Mouse (Mus musculus): ENCODE measurements at regions not wholly inside any gene's neighbourhood (a gene's known extent, or its start where the extent isn't known, plus 50 kb on each side); places are given as distances from the start of the nearest gene placed in this dataset.

- no peaks in the 10 kb centered on the region for H3K36me3 ChIP-seq (ENCODE audit: control insufficient read depth, insufficient read depth, low read length)
- peaks cover 9% of the 10 kb centered on the region; the same call in 1 of the 2 replicates for H3K4me1 ChIP-seq (ENCODE audit: control insufficient read depth, insufficient read depth, low read length)
- ATAC-seq (ENCODE audit: insufficient read depth, low FRiP score) = no peak
- no peak overlapping the region for H3K27ac ChIP-seq (ENCODE audit: low read length)
- no peak overlapping the region for H3K4me2 ChIP-seq (ENCODE audit: low read depth, low read length)
- no peak overlapping the region for H3K9ac ChIP-seq (ENCODE audit: low read length)
- no peaks in the 10 kb centered on the region for H3K9me3 ChIP-seq (replicated peaks; ENCODE audit: control insufficient read depth, low read length)
- no peak overlapping the region for H3K4me3 ChIP-seq (replicated peaks; ENCODE audit: low read length)
- H3K27me3 ChIP-seq (ENCODE audit: control insufficient read depth, insufficient read depth, low read length) = no peaks in the 10 kb centered on the region
- WGBS = 57% methylated on average over 6 of the region's 6 CpGs
Observed at GRCm38 (mm10) chr2:170280733-170281132, 132.8 kb upstream of the Zfp217 start.

DNA sequence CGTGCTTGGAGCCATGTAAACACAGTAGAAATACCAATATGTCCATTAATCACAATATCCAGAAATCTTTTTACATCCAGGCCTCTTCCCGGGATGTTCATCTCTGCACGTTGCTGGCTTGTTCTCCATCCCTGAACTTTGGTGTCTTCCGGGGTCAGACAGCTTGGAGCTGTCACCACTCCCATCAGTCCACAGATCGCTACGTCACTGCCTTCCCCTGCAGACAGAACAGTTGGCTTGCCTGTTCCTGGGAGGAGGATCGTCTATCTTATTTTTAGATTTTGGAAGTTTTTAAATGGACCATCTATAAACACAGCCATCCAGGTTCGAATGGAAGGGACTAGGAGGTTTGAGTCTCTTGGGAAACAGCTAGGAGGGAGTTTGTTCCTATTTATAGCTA, 130.0 kb upstream of the Zfp217 start:
- H3K9me3 ChIP-seq (replicated peaks; ENCODE audit: control insufficient read depth, low read length) = no peaks in the 10 kb centered on the region
- H3K27me3 ChIP-seq (ENCODE audit: control insufficient read depth, insufficient read depth, low read length) = no peaks in the 10 kb centered on the region
- no peaks in the 10 kb centered on the region for H3K36me3 ChIP-seq (ENCODE audit: control insufficient read depth, insufficient read depth, low read length)
- peaks cover 9% of the 10 kb centered on the region; the same call in 1 of the 2 replicates for H3K4me1 ChIP-seq (ENCODE audit: control insufficient read depth, insufficient read depth, low read length)
- WGBS = 32% methylated on average over 8 of the region's 8 CpGs
- H3K4me2 ChIP-seq (ENCODE audit: low read depth, low read length) = no peak overlapping the region
- peak; percentile 67; the same call in 1 of the 2 replicates for ATAC-seq (ENCODE audit: insufficient read depth, low FRiP score)
- H3K27ac ChIP-seq (ENCODE audit: low read length) = peak overlapping the region; percentile 64
- H3K9ac ChIP-seq (ENCODE audit: low read length) = no peak overlapping the region
- no peak overlapping the region for H3K4me3 ChIP-seq (replicated peaks; ENCODE audit: low read length)

GRCm38 (mm10) chr2:170277182-170277767, 129.4 kb upstream of the Zfp217 start:
- 58% methylated on average over 18 of the region's 18 CpGs for WGBS
- Histone ChIP-seq H3K27ac (ENCODE audit: low read length) (peak overlapping the region; percentile 64), H3K4me1 (ENCODE audit: control insufficient read depth, insufficient read depth, low read length) (peaks cover 6% of the 10 kb centered on the region; the same call in 1 of the 2 replicates), H3K9ac (ENCODE audit: low read length) (no peak overlapping the region), H3K36me3 (ENCODE audit: control insufficient read depth, insufficient read depth, low read length) (no peaks in the 10 kb centered on the region), H3K4me2 (ENCODE audit: low read depth, low read length) (no peak overlapping the region), H3K4me3 (replicated peaks; ENCODE audit: low read length) (no peak overlapping the region), H3K9me3 (replicated peaks; ENCODE audit: control insufficient read depth, low read length) (no peaks in the 10 kb centered on the region), H3K27me3 (ENCODE audit: control insufficient read depth, insufficient read depth, low read length) (no peaks in the 10 kb centered on the region)
- ATAC-seq (ENCODE audit: insufficient read depth, low FRiP score) = no peak

DNA sequence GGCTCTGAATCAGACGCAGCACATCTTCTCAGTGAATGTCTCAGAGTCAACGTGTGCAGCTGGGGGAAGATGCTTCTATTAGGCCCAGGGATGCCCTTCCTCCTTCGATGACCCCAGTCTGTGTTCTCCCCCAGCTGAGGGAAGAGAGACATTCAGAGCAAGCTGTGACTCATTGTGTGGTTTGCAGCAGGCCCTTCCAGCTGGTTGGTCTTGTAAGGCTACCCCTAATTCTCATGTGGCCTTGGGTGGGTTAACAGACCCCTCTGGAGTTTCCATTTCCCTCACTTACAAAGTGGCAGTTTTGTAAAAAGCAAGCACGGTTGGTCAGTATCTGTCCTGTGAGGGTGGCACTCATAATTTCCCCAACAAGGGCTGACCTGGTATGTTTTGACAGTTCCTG, 127.8 kb upstream of the Zfp217 start:
- Histone ChIP-seq H3K4me1 (ENCODE audit: control insufficient read depth, insufficient read depth, low read length) (peaks cover 6% of the 10 kb centered on the region), H3K9me3 (replicated peaks; ENCODE audit: control insufficient read depth, low read length) (peaks cover 7% of the 10 kb centered on the region; the same call in 1 of the 2 replicates), H3K4me2 (ENCODE audit: low read depth, low read length) (no peak overlapping the region), H3K27me3 (ENCODE audit: control insufficient read depth, insufficient read depth, low read length) (no peaks in the 10 kb centered on the region), H3K36me3 (ENCODE audit: control insufficient read depth, insufficient read depth, low read length) (no peaks in the 10 kb centered on the region), H3K4me3 (replicated peaks; ENCODE audit: low read length) (no peak overlapping the region), H3K27ac (ENCODE audit: low read length) (no peak overlapping the region), H3K9ac (ENCODE audit: low read length) (no peak overlapping the region)
- WGBS = 76% methylated on average over 4 of the region's 4 CpGs
- ATAC-seq (ENCODE audit: insufficient read depth, low FRiP score) = no peak

- Histone ChIP-seq H3K4me1 (ENCODE audit: control insufficient read depth, insufficient read depth, low read length) (peaks cover 27% of the 10 kb centered on the region), H3K4me2 (ENCODE audit: low read depth, low read length) (peak overlapping the region; percentile 23; the same call in 1 of the 2 replicates), H3K9me3 (replicated peaks; ENCODE audit: control insufficient read depth, low read length) (peaks cover 7% of the 10 kb centered on the region; the same call in 1 of the 2 replicates), H3K4me3 (replicated peaks; ENCODE audit: low read length) (no peak overlapping the region), H3K9ac (ENCODE audit: low read length) (no peak overlapping the region), H3K36me3 (ENCODE audit: control insufficient read depth, insufficient read depth, low read length) (no peaks in the 10 kb centered on the region), H3K27me3 (ENCODE audit: control insufficient read depth, insufficient read depth, low read length) (no peaks in the 10 kb centered on the region), H3K27ac (ENCODE audit: low read length) (peak overlapping the region; percentile 82)
- ATAC-seq (ENCODE audit: insufficient read depth, low FRiP score) = peak; percentile 75
- 33% methylated on average over 11 of the region's 11 CpGs for WGBS
Observed at GRCm38 (mm10) chr2:170269926-170270577, 122.1 kb upstream of the Zfp217 start.

GRCm38 (mm10) chr2:170268080-170268479, 120.2 kb upstream of the Zfp217 start:
- Histone ChIP-seq H3K9ac (ENCODE audit: low read length) (peak overlapping the region; percentile 43; the same call in 1 of the 2 replicates), H3K36me3 (ENCODE audit: control insufficient read depth, insufficient read depth, low read length) (no peaks in the 10 kb centered on the region), H3K27ac (ENCODE audit: low read length) (peak overlapping the region; percentile 89), H3K4me3 (replicated peaks; ENCODE audit: low read length) (no peak overlapping the region), H3K27me3 (ENCODE audit: control insufficient read depth, insufficient read depth, low read length) (no peaks in the 10 kb centered on the region), H3K9me3 (replicated peaks; ENCODE audit: control insufficient read depth, low read length) (peaks cover 7% of the 10 kb centered on the region; the same call in 1 of the 2 replicates), H3K4me1 (ENCODE audit: control insufficient read depth, insufficient read depth, low read length) (peaks cover 27% of the 10 kb centered on the region), H3K4me2 (ENCODE audit: low read depth, low read length) (peak overlapping the region; percentile 58)
- 20% methylated on average over 8 of the region's 8 CpGs for WGBS
- no peak for ATAC-seq (ENCODE audit: insufficient read depth, low FRiP score)

DNA sequence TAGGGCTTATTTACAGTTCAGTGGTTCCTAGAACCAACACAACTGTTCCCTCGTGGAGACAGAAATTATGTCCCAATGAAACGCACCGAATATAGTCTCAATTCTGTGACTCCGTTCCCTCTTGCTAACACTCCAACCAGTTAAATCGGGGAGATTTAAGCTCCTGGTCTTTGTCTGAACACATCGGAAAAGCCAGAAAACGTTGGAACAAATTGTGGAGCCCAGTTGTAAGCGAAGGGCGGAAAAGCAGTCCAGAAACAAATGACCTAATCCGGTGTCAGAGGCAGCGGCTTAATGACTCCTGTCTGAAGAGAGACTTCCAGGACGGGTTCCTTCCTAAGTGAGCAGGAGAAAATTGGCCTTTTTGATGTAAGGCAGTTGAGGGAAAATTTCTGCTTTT, 119.2 kb upstream of the Zfp217 start:
- no peaks in the 10 kb centered on the region for H3K27me3 ChIP-seq (ENCODE audit: control insufficient read depth, insufficient read depth, low read length)
- H3K4me1 ChIP-seq (ENCODE audit: control insufficient read depth, insufficient read depth, low read length) = peaks cover 27% of the 10 kb centered on the region
- WGBS = 5% methylated on average over 12 of the region's 12 CpGs
- H3K9me3 ChIP-seq (replicated peaks; ENCODE audit: control insufficient read depth, low read length) = peaks cover 7% of the 10 kb centered on the region; the same call in 1 of the 2 replicates
- peak overlapping the region; percentile 89 for H3K27ac ChIP-seq (ENCODE audit: low read length)
- peak overlapping the region; percentile 65; the same call in 1 of the 2 replicates for H3K9ac ChIP-seq (ENCODE audit: low read length)
- ATAC-seq (ENCODE audit: insufficient read depth, low FRiP score) = no peak
- H3K4me3 ChIP-seq (replicated peaks; ENCODE audit: low read length) = peak overlapping the region; percentile 36
- H3K4me2 ChIP-seq (ENCODE audit: low read depth, low read length) = peak overlapping the region; percentile 58
- no peaks in the 10 kb centered on the region for H3K36me3 ChIP-seq (ENCODE audit: control insufficient read depth, insufficient read depth, low read length)

DNA sequence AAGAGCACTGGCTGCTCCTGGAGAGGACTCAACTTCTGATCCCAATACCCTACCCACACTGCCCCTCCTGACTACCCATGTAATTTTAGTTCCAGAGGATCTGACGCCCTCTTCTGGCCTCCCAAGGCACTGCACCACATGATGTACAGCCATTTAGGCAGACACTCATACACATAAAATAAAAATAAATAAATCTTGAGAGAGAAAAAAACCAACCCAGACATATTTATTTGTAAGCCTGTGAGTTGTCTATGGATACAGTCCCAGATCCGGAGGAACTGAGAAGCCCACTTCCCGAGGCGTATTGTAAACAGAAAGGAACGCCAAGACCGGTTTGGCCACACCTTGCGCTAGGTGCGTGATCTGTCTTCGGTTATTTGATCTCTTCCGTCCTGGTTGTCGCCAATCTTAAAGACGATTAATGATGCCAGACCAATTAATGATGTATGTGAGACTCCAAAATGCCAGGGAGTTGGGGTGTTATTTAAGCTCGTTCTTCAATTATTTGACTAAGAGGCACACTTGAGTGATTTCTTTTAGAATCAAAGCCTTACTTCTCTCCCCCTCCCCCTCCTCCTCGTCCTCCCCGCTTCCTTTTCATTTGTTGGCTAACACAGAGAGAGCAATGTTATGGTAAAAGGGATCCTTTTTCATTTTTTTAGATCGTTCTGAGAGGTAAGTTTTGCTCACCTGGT, 118.7 kb upstream of the Zfp217 start:
- H3K9me3 ChIP-seq (replicated peaks; ENCODE audit: control insufficient read depth, low read length) = 0 out of 2 replicates have a peak, but pooled peaks cover 2% of the 10 kb centered on the region
- H3K36me3 ChIP-seq (ENCODE audit: control insufficient read depth, insufficient read depth, low read length) = no peaks in the 10 kb centered on the region
- no peaks in the 10 kb centered on the region for H3K27me3 ChIP-seq (ENCODE audit: control insufficient read depth, insufficient read depth, low read length)
- H3K4me1 ChIP-seq (ENCODE audit: control insufficient read depth, insufficient read depth, low read length) = peaks cover 27% of the 10 kb centered on the region
- peak overlapping the region; percentile 58 for H3K4me2 ChIP-seq (ENCODE audit: low read depth, low read length)
- peak overlapping the region; percentile 36 for H3K4me3 ChIP-seq (replicated peaks; ENCODE audit: low read length)
- no peak; the same call in 1 of the 2 replicates for ATAC-seq (ENCODE audit: insufficient read depth, low FRiP score)
- H3K27ac ChIP-seq (ENCODE audit: low read length) = peak overlapping the region; percentile 89
- peak overlapping the region; percentile 65 for H3K9ac ChIP-seq (ENCODE audit: low read length)
- 11% methylated on average over 16 of the region's 16 CpGs for WGBS

- Histone ChIP-seq H3K27ac (ENCODE audit: low read length) (no peak overlapping the region), H3K36me3 (ENCODE audit: control insufficient read depth, insufficient read depth, low read length) (no peaks in the 10 kb centered on the region), H3K27me3 (ENCODE audit: control insufficient read depth, insufficient read depth, low read length) (no peaks in the 10 kb centered on the region), H3K9ac (ENCODE audit: low read length) (no peak overlapping the region), H3K4me1 (ENCODE audit: control insufficient read depth, insufficient read depth, low read length) (peaks cover 22% of the 10 kb centered on the region), H3K4me2 (ENCODE audit: low read depth, low read length) (no peak overlapping the region), H3K9me3 (replicated peaks; ENCODE audit: control insufficient read depth, low read length) (no peaks in the 10 kb centered on the region), H3K4me3 (replicated peaks; ENCODE audit: low read length) (no peak overlapping the region)
- 38% methylated on average over 4 of the region's 4 CpGs for WGBS
- ATAC-seq (ENCODE audit: insufficient read depth, low FRiP score) = no peak
Observed at GRCm38 (mm10) chr2:170263594-170263993, 115.7 kb upstream of the Zfp217 start.

Data from stomach, embryonic 16.5 days (tissue).